Mouse (Mus musculus): Measurements from ENCODE around the gene Gzma.

The Gzma gene

GRCm38 (mm10) chr13:113100879-113101278, at the start of gene Gzma:
TSS of gene Gzma (minus strand) at chr13:113100981.
- no peak for DNase-seq (ENCODE audit: low read depth)

- no peak for DNase-seq (ENCODE audit: low read depth)
These were observed 38.8 kb upstream of the Gzma start for GRCm38 (mm10) chr13:113139597-113139996.

GRCm38 (mm10) chr13:113129974-113130373, 29.2 kb upstream of the Gzma start:
- DNase-seq (ENCODE audit: low read depth), result no peak

GRCm38 (mm10) chr13:113121326-113121725, 20.5 kb upstream of the Gzma start:
- no peak for DNase-seq (ENCODE audit: low read depth)

GRCm38 (mm10) chr13:113120324-113121237, 19.8 kb upstream of the Gzma start:
- no peak for DNase-seq (ENCODE audit: low read depth)

- DNase-seq (ENCODE audit: low read depth), result no peak
These were observed 18.2 kb upstream of the Gzma start for GRCm38 (mm10) chr13:113118977-113119376.

- DNase-seq (ENCODE audit: low read depth), result no peak
These were observed 4.0 kb upstream of the Gzma start for GRCm38 (mm10) chr13:113104759-113105158.

- no peak for DNase-seq (ENCODE audit: low read depth)
These were observed 1.0 kb upstream of the Gzma start for GRCm38 (mm10) chr13:113101804-113102203.

GRCm38 (mm10) chr13:113098406-113098805, 2.4 kb downstream of the Gzma start:
- no peak for DNase-seq (ENCODE audit: low read depth)

- DNase-seq (ENCODE audit: low read depth), result no peak
These were observed 3.8 kb downstream of the Gzma start for GRCm38 (mm10) chr13:113097011-113097410.

GRCm38 (mm10) chr13:113094618-113095017, 6.2 kb downstream of the Gzma start:
- DNase-seq (ENCODE audit: low read depth), result no peak

- no peak for DNase-seq (ENCODE audit: low read depth)
These were observed 10.3 kb downstream of the Gzma start for GRCm38 (mm10) chr13:113090489-113090888.

- DNase-seq (ENCODE audit: low read depth), result no peak
These were observed 13.4 kb downstream of the Gzma start for GRCm38 (mm10) chr13:113087226-113088017.

GRCm38 (mm10) chr13:113084732-113085131, 16.0 kb downstream of the Gzma start:
- DNase-seq (ENCODE audit: low read depth), result no peak

GRCm38 (mm10) chr13:113082101-113082500, 18.7 kb downstream of the Gzma start:
- no peak for DNase-seq (ENCODE audit: low read depth)

- DNase-seq (ENCODE audit: low read depth), result no peak
These were observed 21.8 kb downstream of the Gzma start for GRCm38 (mm10) chr13:113079021-113079420.

- no peak for DNase-seq (ENCODE audit: low read depth)
These were observed 36.2 kb downstream of the Gzma start for GRCm38 (mm10) chr13:113064542-113064941.

- no peak for DNase-seq (ENCODE audit: low read depth)
These were observed 39.0 kb downstream of the Gzma start for GRCm38 (mm10) chr13:113061746-113062145.

- no peak for DNase-seq (ENCODE audit: low read depth)
These were observed 45.0 kb downstream of the Gzma start for GRCm38 (mm10) chr13:113055826-113056225.

GRCm38 (mm10) chr13:113054230-113054629, 46.6 kb downstream of the Gzma start:
- DNase-seq (ENCODE audit: low read depth), result no peak

GRCm38 (mm10) chr13:113047647-113048046, 53.1 kb downstream of the Gzma start:
- DNase-seq (ENCODE audit: low read depth), result no peak

- DNase-seq (ENCODE audit: low read depth), result no peak
These were observed 53.8 kb downstream of the Gzma start for GRCm38 (mm10) chr13:113047018-113047417.
